Mouse (Mus musculus): ENCODE measurements around the gene Gm20547. TPM values are rescaled to one million over a fixed set of nuclear protein-coding genes. Genes with fewer than 3 reads are reported as not detected.

Gm20547 gene
- total RNA-seq, 2 experiments from 2014 or later = not detected

GRCm38 (mm10) chr17:34807176-34807575 is 74.7 kb downstream of the Gm20547 start:
- DNase-seq (ENCODE audit: low spot score in 2 of 2) = no peak

Small RNAs within 50 kb of the gene (microRNA-seq; reads per million reads assigned to microRNA genes)
- gene Mir6970 (not detected), gene Mir6971 (3.2 reads per million, percentile 8 among the genes with 10 or more reads in this experiment), gene Mir6972 (not detected)

Other genes starting within 250 kb of the Gm20547 start
- gene Fkbpl, start 237.3 kb downstream of the Gm20547 start, total RNA-seq (2021) = 10 to 100 TPM; 13.2 to 16.3 TPM
- 10 to 100 TPM; 48.1 to 52.3 TPM for gene Atf6b, start 234.9 kb downstream of the Gm20547 start, total RNA-seq (2021)
- 10 to 100 TPM; 29.4 to 33.0 TPM for gene Tnxb, start 211.5 kb downstream of the Gm20547 start, total RNA-seq (2021)
- 100 to 1,000 TPM; 105 to 151 TPM for gene C4b, start 138.2 kb downstream of the Gm20547 start, total RNA-seq (2021)
- 1,000 to 10,000 TPM; 3,967 to 4,457 TPM for gene Cyp21a1, start 77.5 kb downstream of the Gm20547 start, total RNA-seq (2021)
- 10 to 100 TPM; 49.1 to 49.5 TPM for gene Stk19, start 45.1 kb downstream of the Gm20547 start, total RNA-seq (2021)
- gene Dxo, start 45.0 kb downstream of the Gm20547 start, total RNA-seq (2021) = 10 to 100 TPM; 72.5 to 73.2 TPM
- gene Skiv2l, start 31.8 kb downstream of the Gm20547 start, total RNA-seq (2021) = 10 to 100 TPM; 70.9 to 80.2 TPM
- gene Nelfe, start 31.7 kb downstream of the Gm20547 start, total RNA-seq (2021) = 10 to 100 TPM; 58.2 to 60.6 TPM
- 100 to 1,000 TPM in 1 of 2 experiments, 10 to 100 TPM in 1; 18.7 to 137 TPM for gene Cfb, start 19.5 kb downstream of the Gm20547 start, total RNA-seq (2021)
- 10 to 100 TPM; 23.6 to 26.2 TPM for gene Zbtb12, start 2.6 kb downstream of the Gm20547 start, total RNA-seq (2021)
- gene C2, start 16.2 kb upstream of the Gm20547 start, total RNA-seq (2021) = 10 to 100 TPM; 39.5 to 50.3 TPM
- gene Ehmt2, start 16.4 kb upstream of the Gm20547 start, total RNA-seq (2021) = 100 to 1,000 TPM; 214 to 215 TPM
- 1 to 10 TPM in 1 of 2 experiments, under 1 TPM in 1; 0.93 to 3.8 TPM for gene Slc44a4, start 32.4 kb upstream of the Gm20547 start, total RNA-seq (2021)
- gene Neu1, start 49.2 kb upstream of the Gm20547 start, total RNA-seq (2021) = 10 to 100 TPM; 22.0 to 25.2 TPM
- gene Hspa1b, start 77.2 kb upstream of the Gm20547 start, total RNA-seq (2021) = 10 to 100 TPM; 26.9 to 33.2 TPM
- not detected for gene Gm20481, start 87.9 kb upstream of the Gm20547 start, total RNA-seq (2021)
- gene Hspa1a, start 90.1 kb upstream of the Gm20547 start, total RNA-seq (2021) = 10 to 100 TPM; 12.6 to 14.5 TPM
- gene Hspa1l, start 90.7 kb upstream of the Gm20547 start, total RNA-seq (2021) = 1 to 10 TPM in 1 of 2 experiments, under 1 TPM in 1; 0.39 to 1.3 TPM
- 10 to 100 TPM; 50.5 to 54.8 TPM for gene Lsm2, start 99.8 kb upstream of the Gm20547 start, total RNA-seq (2021)
- gene Vars, start 118.9 kb upstream of the Gm20547 start, total RNA-seq (2021) = 10 to 100 TPM; 77.9 to 89.1 TPM
- gene Vwa7, start 134.5 kb upstream of the Gm20547 start, total RNA-seq (2021) = 1 to 10 TPM; 1.2 to 1.5 TPM
- gene Sapcd1, start 146.0 kb upstream of the Gm20547 start, total RNA-seq (2021) = 1 to 10 TPM; 3.8 to 4.1 TPM
- 10 to 100 TPM in 1 of 2 experiments, 1 to 10 TPM in 1; 8.2 to 11.0 TPM for gene Msh5, start 164.7 kb upstream of the Gm20547 start, total RNA-seq (2021)
- 100 to 1,000 TPM; 137 to 146 TPM for gene Clic1, start 167.9 kb upstream of the Gm20547 start, total RNA-seq (2021)
- gene Ddah2, start 177.0 kb upstream of the Gm20547 start, total RNA-seq (2021) = 10 to 100 TPM; 55.1 to 67.4 TPM
- under 1 TPM; 0.31 to 0.34 TPM for gene Ly6g6c, start 183.3 kb upstream of the Gm20547 start, total RNA-seq (2021)
- gene Mpig6b, start 184.1 kb upstream of the Gm20547 start, total RNA-seq (2021) = under 1 TPM; 0.22 to 0.90 TPM
- gene Ly6g6e, start 194.9 kb upstream of the Gm20547 start, total RNA-seq (2021) = not detected
- 1 to 10 TPM; 2.0 to 2.4 TPM for gene Ly6g6d, start 196.0 kb upstream of the Gm20547 start, total RNA-seq (2021)
- not detected for gene Ly6g6f, start 203.6 kb upstream of the Gm20547 start, total RNA-seq (2021)
- 10 to 100 TPM; 92.8 to 96.8 TPM for gene Abhd16a, start 207.2 kb upstream of the Gm20547 start, total RNA-seq (2021)
- not detected for gene Ly6g5c, start 226.2 kb upstream of the Gm20547 start, total RNA-seq (2021)
- 1 to 10 TPM in 1 of 2 experiments, under 1 TPM in 1; 0.62 to 1.4 TPM for gene Ly6g5b, start 233.4 kb upstream of the Gm20547 start, total RNA-seq (2021)
- gene Gpank1, start 239.4 kb upstream of the Gm20547 start, total RNA-seq (2021) = 10 to 100 TPM; 14.7 TPM
- gene Csnk2b, start 240.0 kb upstream of the Gm20547 start, total RNA-seq (2021) = 100 to 1,000 TPM; 199 to 211 TPM
- gene D17H6S53E, start 244.3 kb upstream of the Gm20547 start, total RNA-seq (2021) = 10 to 100 TPM; 29.0 to 30.9 TPM

Data from adrenal gland, postnatal 4 days (tissue).